Mouse (Mus musculus) lung, postnatal 0 days (tissue): Measurements from ENCODE around the gene Gm10203.
"Not testable (repeated sequence)": the region's sequence is repeated elsewhere in the genome, so short reads cannot be mapped to it uniquely, and the experiment has no call there.

Experiments used
- CTCF ChIP-seq: IDR thresholded peaks from 2 replicates; pipeline ENCODE4 v1.5.1; 2016; ENCODE audit warnings: antibody characterized with exemption, mild to moderate bottlenecking
- EP300 ChIP-seq: IDR thresholded peaks from 2 replicates; pipeline ENCODE4 v1.6.1; 2016; ENCODE audit warnings: antibody characterized with exemption, mild to moderate bottlenecking, control low read depth

GRCm38 (mm10) chr6:149167038-149167437 lies 37.1 kb downstream of the Gm10203 start:
- not testable (repeated sequence) for TF ChIP-seq CTCF
- TF ChIP-seq EP300 = peak; percentile 57
